9 mouse cellular contexts compared by ENCODE assay signal in the genomic region with DNA sequence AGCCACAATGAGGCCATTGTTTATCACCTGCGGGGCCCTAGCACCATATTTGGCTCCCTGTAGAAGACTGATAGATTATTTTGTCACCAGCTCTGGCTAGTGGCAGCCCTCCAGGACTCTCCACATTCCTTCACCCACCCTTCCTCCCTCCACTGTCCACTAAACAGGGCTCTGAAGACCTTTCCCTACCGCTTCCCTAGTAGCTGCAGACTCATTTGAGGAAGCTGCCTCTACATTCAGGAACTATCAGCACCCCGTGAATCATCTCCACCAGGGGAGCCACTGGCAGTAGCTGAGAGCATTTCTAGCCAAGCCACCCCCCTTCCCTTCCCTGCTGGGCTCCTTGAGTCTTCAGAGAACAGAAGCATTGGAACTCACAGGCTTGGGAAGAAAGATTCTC. TPM values are rescaled to one million over a fixed set of nuclear protein-coding genes. Genes with fewer than 3 reads are reported as not detected.
DNase-seq lines count a peak whose midpoint lies in the region; ATAC-seq and TF ChIP-seq lines count a peak whose summit lies in the region.
"Had no signal": no experiment of that assay in that cellular context is flagged by ENCODE, and none has a peak within 500 bp of the region (broad histone marks: within the 10 kb centered on the region; RNA-seq: fewer than 3 reads in every experiment).

No protein-coding gene starts in this region.

- H3K4me3 ChIP-seq in layer of hippocampus, adult 2 months = no peak overlapping the region
- H3K4me3 ChIP-seq in embryonic fibroblast, embryonic 13.5 days (ENCODE audit: insufficient read depth, low read length) = no peak overlapping the region
- H3K4me3 ChIP-seq: embryonic facial prominence, embryonic 13.5 days had no signal

- H3K27ac ChIP-seq in layer of hippocampus, adult 2 months = no peak overlapping the region
- H3K27ac ChIP-seq in embryonic fibroblast, embryonic 13.5 days (ENCODE audit: insufficient read depth, low read length) = peak overlapping the region; percentile 69
- H3K27ac ChIP-seq: embryonic facial prominence, embryonic 13.5 days had no signal

- TF ChIP-seq CTCF in layer of hippocampus, adult 2 months (conservative IDR thresholded peaks at IDR 0.05) = peak; percentile 62
- TF ChIP-seq CTCF in embryonic fibroblast, embryonic 13.5 days (IDR thresholded peaks at IDR 0.05; ENCODE audit: borderline replicate concordance, insufficient read depth, low read length) = no peak

- peak; percentile 78 for ATAC-seq in megakaryocyte, adult 5-6 weeks (ENCODE audit: poor library complexity, severe bottlenecking)
- ATAC-seq in activated CD4-positive, CD25-positive, alpha-beta regulatory T cell, adult 4 months = no peak

- intact Hi-C loops in heart, postnatal 14 days (cut with DNase I) = no loop called here

- no peak for TF ChIP-seq POLR2A in embryonic fibroblast, embryonic 13.5 days (IDR thresholded peaks at IDR 0.05; ENCODE audit: low read depth, low read length)

- peaks cover 12% of the 10 kb centered on the region; the same call in 1 of the 2 replicates for H3K4me1 ChIP-seq in embryonic fibroblast, embryonic 13.5 days (ENCODE audit: control insufficient read depth, insufficient read depth, low read length)
- H3K4me1 ChIP-seq: embryonic facial prominence, embryonic 13.5 days had no signal

- DNase-seq in layer of hippocampus, adult 2 months (ENCODE audit: low spot score in 2 of 2) = no peak
- no peak for DNase-seq in layer of hippocampus, adult 9-11 months
- peak; percentile 55 to 76 for DNase-seq in heart, postnatal 14 days
- DNase-seq in cerebellum, adult 18-20 months = no peak
- no peak for DNase-seq in thymus, postnatal 4 days

RNA-seq across cellular contexts. Expression of a gene that starts 45.9 kb away (rescaled TPM):
- 10 to 100 TPM; 53.0 to 60.4 TPM for total RNA-seq in layer of hippocampus, adult 2 months (2021)
- polyA plus RNA-seq in embryonic fibroblast, embryonic 13.5 days (2011; ENCODE audit: insufficient read length, low read depth, missing spikeins) = 58.6 and 74.8 TPM in 2 replicates
- total RNA-seq in heart, postnatal 14 days (2021) = 100 to 1,000 TPM; 124 to 140 TPM
- 95.9 and 105 TPM in 2 replicates for total RNA-seq in megakaryocyte, adult 5-6 weeks (2015)
- total RNA-seq in megakaryocyte, adult 5-6 weeks (2017) = 93.8 and 99.8 TPM in 2 replicates
- polyA plus RNA-seq in activated CD4-positive, CD25-positive, alpha-beta regulatory T cell, adult 4 months (2017; shearing (Covaris generic)) = 10 to 100 TPM; 17.8 to 22.2 TPM

Comparison
In these comparisons a context has a peak if more than half of its experiments do, and no peak if none do; other contexts are left out.
1. DNase-seq: peak in heart, postnatal 14 days (2 of 2); none in layer of hippocampus, adult 2 months (0 of 2), layer of hippocampus, adult 9-11 months (single experiment), cerebellum, adult 18-20 months (0 of 2) and thymus, postnatal 4 days (single experiment).